Mouse (Mus musculus): ENCODE data around the gene Aldh3a1. TPM values are rescaled to one million over a fixed set of nuclear protein-coding genes. Genes with fewer than 3 reads are reported as not detected.

The Aldh3a1 gene
- 0.02 TPM in 1 of 2 replicates, not detected in the other for polyA plus RNA-seq (2012; rRNA removed)
- 0.09 and 0.25 TPM in 2 replicates for polyA plus RNA-seq (2014; fragmentation: Nextera tagmentation; extraction: Ambion mirVana)

- H3K27ac ChIP-seq: no peak within 1 kb of the TSS
- ATAC-seq (ENCODE audit: insufficient read depth): no peak
Observed at GRCm38 (mm10) chr11:61207487-61208246, at the start of gene Aldh3a1. Aldh3a1 (plus strand) TSS chr11:61207537.

GRCm38 (mm10) chr11:61158141-61158540, 49.2 kb upstream of the Aldh3a1 start:
- no peaks in the 10 kb centered on the region for H3K9me3 ChIP-seq (ENCODE audit: control insufficient read depth, low read length)
- no peak overlapping the region for H3K4me3 ChIP-seq (ENCODE audit: insufficient read depth in 1 of 2, low read depth in 2 of 2, low read length in 2 of 2)
- DNase-seq (ENCODE audit: low read depth in 3 of 3, low spot score in 3 of 3): no peak
- H3K9ac ChIP-seq (replicated peaks): no peak overlapping the region
- TF ChIP-seq EP300 (IDR thresholded peaks at IDR 0.05; ENCODE audit: low read depth): no peak
- TF ChIP-seq CTCF (IDR thresholded peaks at IDR 0.05; ENCODE audit: low read depth): no peak
- H3K36me3 ChIP-seq (replicated peaks; ENCODE audit: control insufficient read depth, insufficient read depth, low read depth): peaks cover 8% of the 10 kb centered on the region
- no peak overlapping the region for H3K4me2 ChIP-seq (ENCODE audit: low read depth)
- no peaks in the 10 kb centered on the region for H3K27me3 ChIP-seq (ENCODE audit: control insufficient read depth, insufficient read depth, low read length)
- no peak for ATAC-seq (ENCODE audit: insufficient read depth)
- no peaks in the 10 kb centered on the region for H3K4me1 ChIP-seq (replicated peaks; ENCODE audit: control insufficient read depth in 2 of 2, insufficient read depth in 2 of 2, low read length in 1 of 2)
- no peak overlapping the region for H3K27ac ChIP-seq
- 62% methylated on average over 3 of the region's 3 CpGs for WGBS (ENCODE audit: insufficient replicate concordance)

More at GRCm38 (mm10) chr11:61207487-61208246, at the start of gene Aldh3a1:
- 48% methylated on average over 10 of the region's 10 CpGs for WGBS (ENCODE audit: insufficient replicate concordance)
- Histone ChIP-seq H3K36me3 (replicated peaks; ENCODE audit: control insufficient read depth, insufficient read depth, low read depth) (no peaks in the 10 kb centered on the region), H3K4me2 (ENCODE audit: low read depth) (no peak within 1 kb of the TSS), H3K4me1 (replicated peaks; ENCODE audit: control insufficient read depth in 2 of 2, insufficient read depth in 2 of 2, low read length in 1 of 2) (no peaks in the 10 kb centered on the region), H3K4me3 (ENCODE audit: insufficient read depth in 1 of 2, low read depth in 2 of 2, low read length in 2 of 2) (no peak within 1 kb of the TSS), H3K9ac (replicated peaks) (no peak within 1 kb of the TSS), H3K9me3 (ENCODE audit: control insufficient read depth, low read length) (no peaks in the 10 kb centered on the region), H3K27me3 (ENCODE audit: control insufficient read depth, insufficient read depth, low read length) (peaks cover 2% of the 10 kb centered on the region; the same call in 1 of the 2 replicates)
- no peak for DNase-seq (ENCODE audit: low read depth in 3 of 3, low spot score in 3 of 3)
- TF ChIP-seq EP300 (IDR thresholded peaks at IDR 0.05; ENCODE audit: low read depth): no peak
- no peak for TF ChIP-seq CTCF (IDR thresholded peaks at IDR 0.05; ENCODE audit: low read depth)

GRCm38 (mm10) chr11:61159796-61160732, 47.3 kb upstream of the Aldh3a1 start:
- Histone ChIP-seq H3K36me3 (replicated peaks; ENCODE audit: control insufficient read depth, insufficient read depth, low read depth) (peaks cover 8% of the 10 kb centered on the region), H3K4me3 (ENCODE audit: insufficient read depth in 1 of 2, low read depth in 2 of 2, low read length in 2 of 2) (no peak overlapping the region), H3K27me3 (ENCODE audit: control insufficient read depth, insufficient read depth, low read length) (no peaks in the 10 kb centered on the region), H3K4me2 (ENCODE audit: low read depth) (no peak overlapping the region), H3K9me3 (ENCODE audit: control insufficient read depth, low read length) (no peaks in the 10 kb centered on the region), H3K27ac (no peak overlapping the region), H3K4me1 (replicated peaks; ENCODE audit: control insufficient read depth in 2 of 2, insufficient read depth in 2 of 2, low read length in 1 of 2) (no peaks in the 10 kb centered on the region), H3K9ac (replicated peaks) (no peak overlapping the region)
- no peak for DNase-seq (ENCODE audit: low read depth in 3 of 3, low spot score in 3 of 3)
- no peak for TF ChIP-seq CTCF (IDR thresholded peaks at IDR 0.05; ENCODE audit: low read depth)
- TF ChIP-seq EP300 (IDR thresholded peaks at IDR 0.05; ENCODE audit: low read depth): no peak
- 39% methylated on average over 11 of the region's 11 CpGs for WGBS (ENCODE audit: insufficient replicate concordance)
- ATAC-seq (ENCODE audit: insufficient read depth): no peak

- Histone ChIP-seq H3K9me3 (ENCODE audit: control insufficient read depth, low read length) (no peaks in the 10 kb centered on the region), H3K4me2 (ENCODE audit: low read depth) (no peak overlapping the region), H3K4me1 (replicated peaks; ENCODE audit: control insufficient read depth in 2 of 2, insufficient read depth in 2 of 2, low read length in 1 of 2) (no peaks in the 10 kb centered on the region), H3K36me3 (replicated peaks; ENCODE audit: control insufficient read depth, insufficient read depth, low read depth) (peaks cover 8% of the 10 kb centered on the region), H3K4me3 (ENCODE audit: insufficient read depth in 1 of 2, low read depth in 2 of 2, low read length in 2 of 2) (no peak overlapping the region), H3K9ac (replicated peaks) (no peak overlapping the region), H3K27ac (no peak overlapping the region), H3K27me3 (ENCODE audit: control insufficient read depth, insufficient read depth, low read length) (no peaks in the 10 kb centered on the region)
- TF ChIP-seq CTCF (IDR thresholded peaks at IDR 0.05; ENCODE audit: low read depth): no peak
- no peak for TF ChIP-seq EP300 (IDR thresholded peaks at IDR 0.05; ENCODE audit: low read depth)
- no peak for ATAC-seq (ENCODE audit: insufficient read depth)
- DNase-seq (ENCODE audit: low read depth in 3 of 3, low spot score in 3 of 3): no peak
- 72% methylated on average over 13 of the region's 13 CpGs for WGBS (ENCODE audit: insufficient replicate concordance)
Observed at GRCm38 (mm10) chr11:61161121-61161520, 46.2 kb upstream of the Aldh3a1 start.

- H3K4me3 ChIP-seq (ENCODE audit: insufficient read depth in 1 of 2, low read depth in 2 of 2, low read length in 2 of 2): no peak overlapping the region
- no peak for DNase-seq (ENCODE audit: low read depth in 3 of 3, low spot score in 3 of 3)
- no peaks in the 10 kb centered on the region for H3K27me3 ChIP-seq (ENCODE audit: control insufficient read depth, insufficient read depth, low read length)
- H3K27ac ChIP-seq: no peak overlapping the region
- TF ChIP-seq EP300 (IDR thresholded peaks at IDR 0.05; ENCODE audit: low read depth) (no peak), CTCF (IDR thresholded peaks at IDR 0.05; ENCODE audit: low read depth) (no peak)
- H3K4me1 ChIP-seq (replicated peaks; ENCODE audit: control insufficient read depth in 2 of 2, insufficient read depth in 2 of 2, low read length in 1 of 2): no peaks in the 10 kb centered on the region
- ATAC-seq (ENCODE audit: insufficient read depth): no peak
- H3K36me3 ChIP-seq (replicated peaks; ENCODE audit: control insufficient read depth, insufficient read depth, low read depth): peaks cover 8% of the 10 kb centered on the region
- 83% methylated on average over 14 of the region's 14 CpGs for WGBS (ENCODE audit: insufficient replicate concordance)
- H3K9me3 ChIP-seq (ENCODE audit: control insufficient read depth, low read length): no peaks in the 10 kb centered on the region
- H3K9ac ChIP-seq (replicated peaks): no peak overlapping the region
- H3K4me2 ChIP-seq (ENCODE audit: low read depth): no peak overlapping the region
Observed at GRCm38 (mm10) chr11:61162776-61163175, 44.6 kb upstream of the Aldh3a1 start.

All from liver, embryonic 14.5 days (tissue).